Mouse (Mus musculus): ENCODE measurements around the gene Tspan5. TPM values are rescaled to one million over a fixed set of nuclear protein-coding genes. Genes with fewer than 3 reads are reported as not detected.

Tspan5 gene
- total and polyA plus RNA-seq, 3 experiments: 28.1 to 35.1 TPM; not detected in 1

GRCm38 (mm10) chr3:138926161-138926560, 184.2 kb downstream of the Tspan5 start:
- Histone ChIP-seq H3K27me3 (ENCODE audit: control insufficient read depth in 1 of 2, insufficient read depth in 2 of 2, low read length in 2 of 2) (no peaks in the 10 kb centered on the region), H3K27ac (ENCODE audit: control insufficient read depth, low read depth, low read length) (no peak overlapping the region), H3K79me2 (ENCODE audit: control insufficient read depth, insufficient read depth, low read length, poor library complexity) (no peaks in the 10 kb centered on the region), H3K4me1 (ENCODE audit: control insufficient read depth in 1 of 2, insufficient read depth in 2 of 2, low read length in 2 of 2) (peaks cover 10 to 17% of the 10 kb centered on the region in 2 experiments), H3K9ac (ENCODE audit: control insufficient read depth, low read depth, low read length, poor library complexity, severe bottlenecking) (no peak overlapping the region), H3K4me3 (ENCODE audit: control insufficient read depth in 1 of 2, insufficient read depth in 1 of 2, low read depth in 2 of 2, low read length in 2 of 2) (no peak overlapping the region), H3K36me3 (ENCODE audit: control insufficient read depth in 1 of 2, insufficient read depth in 2 of 2, low read length in 2 of 2) (peaks cover 7 to 25% of the 10 kb centered on the region in 2 experiments), H3K9me3 (replicated peaks; ENCODE audit: insufficient read depth, low read length) (no peaks in the 10 kb centered on the region)
- TF ChIP-seq CHD2 (IDR thresholded peaks at IDR 0.05; ENCODE audit: low read length) (no peak), E2F4 (IDR thresholded peaks at IDR 0.05; ENCODE audit: borderline replicate concordance, low read depth, low read length) (no peak), EP300 (IDR thresholded peaks at IDR 0.05; ENCODE audit: low read depth in 1 of 2, low read length in 2 of 2) (no peak), HCFC1 (IDR thresholded peaks at IDR 0.05; ENCODE audit: low read depth, low read length) (no peak), POLR2AphosphoS5 (IDR thresholded peaks at IDR 0.05; ENCODE audit: borderline replicate concordance, low read depth, low read length) (no peak), RCOR1 (IDR thresholded peaks at IDR 0.05; ENCODE audit: low read depth, low read length) (no peak), ZNF384 (IDR thresholded peaks at IDR 0.05; ENCODE audit: low read depth, low read length) (no peak), NRF1 (IDR thresholded peaks at IDR 0.05; ENCODE audit: insufficient read depth, low read depth, low read length, poor library complexity, severe bottlenecking) (no peak), SIN3A (IDR thresholded peaks at IDR 0.05; ENCODE audit: low read length) (no peak), POLR2AphosphoS2 (IDR thresholded peaks at IDR 0.05; ENCODE audit: low read length) (no peak), USF2 (IDR thresholded peaks at IDR 0.05; ENCODE audit: borderline replicate concordance in 1 of 2, insufficient read depth in 1 of 2, low read depth in 1 of 2, low read length in 2 of 2) (no peak), MAFK (IDR thresholded peaks at IDR 0.05; ENCODE audit: borderline replicate concordance, low read depth, low read length) (no peak), ZMIZ1 (IDR thresholded peaks at IDR 0.05; ENCODE audit: low read depth, low read length) (no peak), MAZ (IDR thresholded peaks at IDR 0.05; ENCODE audit: low read depth, low read length) (no peak), TCF12 (IDR thresholded peaks at IDR 0.05; ENCODE audit: low read depth, low read length) (no peak), MAX (IDR thresholded peaks at IDR 0.05; ENCODE audit: low read length) (no peak), SMC3 (IDR thresholded peaks at IDR 0.05; ENCODE audit: low read depth, low read length) (no peak)
- DNase-seq (ENCODE audit: low read depth, low spot score): no peak

- TF ChIP-seq ZNF384 (IDR thresholded peaks at IDR 0.05; ENCODE audit: low read depth, low read length) (no peak), MYC (IDR thresholded peaks at IDR 0.05; ENCODE audit: low read depth, low read length) (no peak), TCF12 (IDR thresholded peaks at IDR 0.05; ENCODE audit: low read depth, low read length) (no peak), EP300 (IDR thresholded peaks at IDR 0.05; ENCODE audit: low read depth in 1 of 2, low read length in 2 of 2) (no peak), JUND (IDR thresholded peaks at IDR 0.05; ENCODE audit: low read depth, low read length) (no peak), UBTF (IDR thresholded peaks at IDR 0.05; ENCODE audit: borderline replicate concordance, insufficient read depth, low read depth, low read length) (no peak), NELFE (IDR thresholded peaks at IDR 0.05; ENCODE audit: low read depth, low read length) (no peak), ZC3H11A (IDR thresholded peaks at IDR 0.05; ENCODE audit: low read depth, low read length) (no peak), USF2 (IDR thresholded peaks at IDR 0.05; ENCODE audit: borderline replicate concordance in 1 of 2, insufficient read depth in 1 of 2, low read depth in 1 of 2, low read length in 2 of 2) (no peak), GABPA (IDR thresholded peaks at IDR 0.05; ENCODE audit: low read depth, low read length) (no peak), CTCF (IDR thresholded peaks at IDR 0.05 in 2 of 3, conservative IDR thresholded peaks at IDR 0.05 in 1 of 3; ENCODE audit: control insufficient read depth in 1 of 3, insufficient read depth in 1 of 3, low read depth in 2 of 3, low read length in 3 of 3, poor library complexity in 1 of 3, severe bottlenecking in 1 of 3) (no peak)
- H3K27ac ChIP-seq (ENCODE audit: control insufficient read depth, low read depth, low read length): no peak overlapping the region
- H3K36me3 ChIP-seq (ENCODE audit: control insufficient read depth in 1 of 2, insufficient read depth in 2 of 2, low read length in 2 of 2): peaks cover 7 to 22% of the 10 kb centered on the region in 2 experiments
- DNase-seq (ENCODE audit: low read depth, low spot score): no peak
- no peak overlapping the region for H3K9ac ChIP-seq (ENCODE audit: control insufficient read depth, low read depth, low read length, poor library complexity, severe bottlenecking)
- H3K9me3 ChIP-seq (replicated peaks; ENCODE audit: insufficient read depth, low read length): no peaks in the 10 kb centered on the region
- no peak overlapping the region for H3K4me3 ChIP-seq (ENCODE audit: control insufficient read depth in 1 of 2, insufficient read depth in 1 of 2, low read depth in 2 of 2, low read length in 2 of 2)
- peaks cover 10 to 17% of the 10 kb centered on the region in 2 experiments for H3K4me1 ChIP-seq (ENCODE audit: control insufficient read depth in 1 of 2, insufficient read depth in 2 of 2, low read length in 2 of 2)
- H3K27me3 ChIP-seq (ENCODE audit: control insufficient read depth in 1 of 2, insufficient read depth in 2 of 2, low read length in 2 of 2): no peaks in the 10 kb centered on the region
- H3K79me2 ChIP-seq (ENCODE audit: control insufficient read depth, insufficient read depth, low read length, poor library complexity): no peaks in the 10 kb centered on the region
These were observed 185.4 kb downstream of the Tspan5 start for GRCm38 (mm10) chr3:138927437-138927836.

Measured in MEL (cell line).